Mouse (Mus musculus): ENCODE measurements around the gene Usp25.

Gene Usp25

GRCm38 (mm10) chr16:77028687-77029417, 15.3 kb downstream of the Usp25 start:
- in situ Hi-C loops (cut with MboI; ENCODE audit: unreplicated experiment in 2 of 2): no loop called here

DNA sequence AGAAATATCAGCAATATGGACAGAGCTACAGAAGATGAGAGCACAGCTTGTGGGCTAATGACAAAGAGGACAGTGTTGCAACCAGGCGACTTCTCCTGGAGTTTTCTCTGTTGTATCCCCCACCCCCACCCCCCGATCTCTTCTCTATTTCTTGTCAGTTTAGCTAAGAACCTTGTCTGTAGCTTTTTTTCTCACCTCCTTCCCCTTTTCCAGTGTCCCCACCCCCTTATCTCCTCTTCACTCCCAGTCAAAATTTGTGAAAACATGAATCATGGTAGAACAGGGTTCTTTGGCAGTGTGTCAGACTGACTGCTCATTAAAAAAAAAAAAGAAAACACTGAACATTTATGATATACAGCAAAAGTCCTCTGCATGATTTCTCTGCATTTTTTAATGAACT, 16.9 kb downstream of the Usp25 start:
- in situ Hi-C loops (cut with MboI; ENCODE audit: unreplicated experiment in 2 of 2): no loop called here

- in situ Hi-C loops (cut with MboI; ENCODE audit: unreplicated experiment in 2 of 2): no loop called here
Observed at GRCm38 (mm10) chr16:77034329-77034728, 20.8 kb downstream of the Usp25 start.

DNA sequence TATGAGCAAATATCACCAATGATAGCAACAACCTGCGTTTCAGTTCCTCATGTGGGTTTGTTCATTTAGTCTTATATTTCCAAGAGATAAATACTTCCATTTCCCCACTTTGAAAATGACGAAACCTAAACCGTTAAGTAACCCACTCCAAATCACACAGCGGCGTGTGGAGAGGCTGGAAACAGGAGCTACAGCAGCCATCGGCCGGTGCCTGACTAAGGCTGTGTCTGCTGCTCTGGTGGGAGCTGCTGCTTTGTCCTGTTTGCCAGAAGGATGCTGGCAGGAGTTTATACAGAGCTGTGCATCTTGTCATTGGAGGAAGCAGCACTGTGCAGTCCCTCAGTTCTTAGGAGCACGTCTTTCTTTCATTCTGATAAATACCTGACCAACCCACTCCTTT, 21.2 kb downstream of the Usp25 start:
- in situ Hi-C loops (cut with MboI; ENCODE audit: unreplicated experiment in 2 of 2): no loop called here

DNA sequence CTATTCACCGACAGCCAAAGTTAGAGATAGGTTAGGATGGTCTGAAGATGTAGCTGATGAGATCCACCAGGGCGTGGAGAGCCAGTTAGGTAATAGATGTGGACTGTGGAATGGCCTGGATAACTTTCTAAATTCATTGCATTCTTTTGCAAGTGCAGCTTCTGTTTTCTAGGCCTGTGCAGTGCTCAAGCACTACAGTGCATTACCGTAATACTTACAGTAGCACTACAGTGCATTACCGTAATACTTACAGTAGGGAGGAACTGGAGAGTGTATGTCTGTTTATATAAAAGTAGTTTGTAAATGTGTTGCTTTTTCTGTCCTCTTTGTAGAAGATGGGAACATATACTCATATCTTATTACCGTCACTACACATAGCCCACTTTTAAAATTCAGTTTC, 28.1 kb downstream of the Usp25 start:
- in situ Hi-C loops (cut with MboI; ENCODE audit: unreplicated experiment in 2 of 2): no loop called here

- in situ Hi-C loops (cut with MboI; ENCODE audit: unreplicated experiment in 2 of 2): no loop called here
Observed at GRCm38 (mm10) chr16:77043499-77043898, 30.0 kb downstream of the Usp25 start.

- in situ Hi-C loops (cut with MboI; ENCODE audit: unreplicated experiment in 2 of 2): no loop called here
Observed at GRCm38 (mm10) chr16:77054184-77054583, 40.7 kb downstream of the Usp25 start.

- in situ Hi-C loops (cut with MboI; ENCODE audit: unreplicated experiment in 2 of 2): no loop called here
Observed at GRCm38 (mm10) chr16:77055519-77056159, 42.1 kb downstream of the Usp25 start.

DNA sequence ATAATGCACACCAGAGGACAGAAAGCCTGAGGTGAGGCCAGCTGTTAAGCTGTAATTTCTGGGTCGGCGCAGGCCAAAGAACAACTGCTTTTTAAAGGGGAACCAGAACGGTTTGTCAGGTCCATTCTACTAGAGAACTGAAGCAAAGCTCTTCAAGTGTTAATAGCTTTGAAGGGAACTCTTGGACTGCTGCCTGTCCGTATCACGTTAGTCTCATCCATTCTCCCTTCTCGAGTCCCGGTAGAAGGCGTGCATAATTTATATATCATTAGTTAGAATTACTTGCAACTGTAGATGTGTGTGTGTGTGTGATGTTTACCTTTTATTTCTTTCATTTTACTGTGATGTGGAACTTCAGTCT, 42.6 kb downstream of the Usp25 start:
- in situ Hi-C loops (cut with MboI; ENCODE audit: unreplicated experiment in 2 of 2): no loop called here

DNA sequence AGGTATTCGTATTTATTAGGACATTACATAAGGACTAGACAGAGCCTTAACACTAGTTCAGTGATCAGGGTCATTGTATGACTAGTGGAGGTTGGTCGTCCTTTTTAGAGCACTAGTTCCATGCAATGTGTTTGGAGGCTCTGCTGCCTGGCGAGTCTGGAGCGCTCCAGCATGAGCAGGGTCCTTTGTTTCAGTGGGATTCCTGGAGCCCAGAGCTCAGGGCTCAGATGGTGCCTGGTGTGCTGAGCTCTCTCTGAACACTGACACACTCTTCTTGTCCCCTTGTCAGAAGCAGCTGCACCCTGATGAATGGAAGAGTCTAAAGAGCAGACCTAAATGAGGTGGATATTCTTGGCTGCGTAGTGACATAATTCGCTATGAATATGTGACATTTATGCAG, 45.1 kb downstream of the Usp25 start:
- in situ Hi-C loops (cut with MboI; ENCODE audit: unreplicated experiment in 2 of 2): no loop called here

GRCm38 (mm10) chr16:77060166-77060565, 46.7 kb downstream of the Usp25 start:
- in situ Hi-C loops (cut with MboI; ENCODE audit: unreplicated experiment in 2 of 2): no loop called here

DNA sequence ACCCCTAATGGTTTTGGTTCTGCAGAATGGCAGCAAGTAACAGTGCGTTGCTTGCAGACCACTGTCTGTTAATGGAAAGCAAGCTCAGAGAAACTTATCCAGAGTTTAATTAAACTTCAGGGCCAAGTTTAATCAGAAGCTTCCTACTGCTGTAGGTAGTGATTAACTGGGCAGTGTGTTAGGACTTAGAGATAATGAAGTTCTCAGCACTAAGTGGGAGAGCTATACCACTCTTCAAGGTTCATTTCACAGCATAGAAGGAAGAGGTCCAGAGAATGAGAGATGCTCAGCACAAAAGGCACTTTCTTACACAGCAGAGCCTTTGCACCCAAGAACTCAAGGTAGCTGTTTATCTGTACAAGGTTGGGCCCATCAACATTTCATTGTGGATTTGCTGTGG, 50.4 kb downstream of the Usp25 start:
- in situ Hi-C loops (cut with MboI; ENCODE audit: unreplicated experiment in 2 of 2): no loop called here

DNA sequence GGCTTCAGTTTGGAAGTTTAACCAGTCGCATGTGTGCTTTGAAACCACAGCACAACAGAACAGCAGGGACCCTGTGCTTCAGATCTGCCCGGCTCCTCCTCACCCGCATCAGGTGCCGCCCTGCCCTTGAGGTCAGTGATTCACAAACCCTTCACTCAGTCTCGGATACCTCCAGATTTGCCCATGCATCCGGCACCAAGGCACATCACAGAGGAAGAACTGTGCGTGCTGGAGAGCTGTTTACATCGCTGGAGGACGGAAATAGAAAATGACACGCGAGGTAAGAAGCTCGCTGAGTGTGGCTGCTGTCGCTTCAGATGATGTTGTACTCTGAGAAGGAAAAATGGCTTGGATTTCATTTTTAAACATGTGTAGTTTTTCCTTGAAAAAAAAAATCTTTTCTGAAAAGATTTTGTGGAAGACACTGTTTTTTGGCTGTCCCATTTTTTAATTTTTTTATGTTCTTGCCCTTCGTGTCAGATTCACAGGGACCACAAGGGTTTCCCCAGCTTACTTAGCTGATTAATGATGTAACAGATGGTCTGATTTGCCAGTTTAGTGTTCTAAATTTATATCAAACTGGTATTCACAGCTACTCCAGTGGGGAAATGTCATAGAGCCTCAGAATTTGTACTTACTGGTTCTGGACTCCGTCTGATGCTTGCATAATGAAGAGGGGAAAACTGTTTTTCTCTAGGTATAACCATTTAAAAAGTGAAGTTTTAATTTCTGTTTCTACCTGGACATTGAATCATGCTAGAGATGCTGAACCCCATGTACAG, 63.6 kb downstream of the Usp25 start:
- in situ Hi-C loops (cut with MboI; ENCODE audit: unreplicated experiment in 2 of 2): no loop called here

GRCm38 (mm10) chr16:77077736-77078005, 64.2 kb downstream of the Usp25 start:
- in situ Hi-C loops (cut with MboI; ENCODE audit: unreplicated experiment in 2 of 2): no loop called here

DNA sequence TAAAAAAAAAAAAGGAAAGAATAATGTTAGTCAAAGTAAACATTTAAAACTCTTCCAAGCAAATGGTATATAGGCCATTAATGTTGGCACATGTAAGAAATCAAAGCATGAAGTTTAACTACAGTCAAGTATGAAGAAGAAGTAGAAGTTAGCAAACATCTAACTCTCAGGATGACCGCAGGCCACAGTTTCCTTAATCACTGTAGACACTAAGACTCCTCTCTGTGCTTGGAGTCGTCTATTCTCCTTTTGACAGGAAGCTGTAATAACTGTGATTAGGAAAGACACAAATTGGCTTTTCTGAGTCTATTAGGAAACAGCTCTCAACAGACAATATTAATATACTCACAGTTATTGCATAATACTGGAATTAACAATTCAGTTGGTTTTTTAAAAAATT, 70.6 kb downstream of the Usp25 start:
- in situ Hi-C loops (cut with MboI; ENCODE audit: unreplicated experiment in 2 of 2): no loop called here

GRCm38 (mm10) chr16:77089806-77090205, 76.3 kb downstream of the Usp25 start:
- in situ Hi-C loops (cut with MboI; ENCODE audit: unreplicated experiment in 2 of 2): no loop called here

DNA sequence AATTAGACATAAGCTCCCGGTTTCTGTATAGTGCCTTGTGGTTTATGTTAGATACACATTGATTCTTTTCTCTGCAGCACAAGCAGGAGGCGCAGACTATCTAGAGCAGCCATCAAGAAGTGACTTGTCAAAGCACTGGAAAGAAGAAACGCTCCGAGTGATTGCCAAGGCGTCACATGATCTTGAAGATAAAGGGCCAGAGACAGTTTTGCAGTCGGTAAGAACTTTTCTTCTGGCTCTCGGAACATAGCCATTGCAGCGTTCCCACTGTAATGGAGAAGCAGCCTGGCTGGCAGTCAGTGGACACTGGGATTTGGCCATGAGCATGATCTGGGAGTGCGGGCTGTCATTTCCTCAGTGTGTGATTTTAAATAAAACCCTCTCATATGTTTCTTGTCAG, 80.0 kb downstream of the Usp25 start:
- in situ Hi-C loops (cut with MboI; ENCODE audit: unreplicated experiment in 2 of 2): no loop called here

DNA sequence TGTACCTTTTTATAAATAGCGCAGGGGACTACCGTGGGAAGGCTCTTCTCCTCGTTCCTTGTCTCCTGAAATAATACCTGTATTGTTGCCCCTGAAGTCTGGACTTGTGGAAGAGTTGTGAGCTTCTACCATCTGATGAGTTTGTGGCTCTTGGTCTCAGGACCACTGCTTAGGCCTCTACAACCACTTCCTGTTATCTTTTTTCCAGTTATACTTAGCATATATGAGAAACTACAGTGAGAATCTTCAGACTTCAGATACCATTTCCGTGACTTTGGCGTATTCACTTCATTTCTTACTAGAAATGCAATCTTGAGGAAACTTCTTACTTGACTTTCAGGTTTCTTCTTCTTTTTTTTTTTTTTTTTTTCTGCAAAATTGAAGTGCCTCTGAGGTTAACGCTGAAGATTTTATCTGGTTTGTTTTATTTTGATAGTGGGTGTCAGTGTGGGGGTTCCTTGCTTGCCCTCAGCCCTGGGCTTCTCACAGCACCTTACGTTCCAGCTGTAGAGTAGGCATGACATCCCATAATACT, 81.6 kb downstream of the Usp25 start:
- in situ Hi-C loops (cut with MboI; ENCODE audit: unreplicated experiment in 2 of 2): no loop called here

DNA sequence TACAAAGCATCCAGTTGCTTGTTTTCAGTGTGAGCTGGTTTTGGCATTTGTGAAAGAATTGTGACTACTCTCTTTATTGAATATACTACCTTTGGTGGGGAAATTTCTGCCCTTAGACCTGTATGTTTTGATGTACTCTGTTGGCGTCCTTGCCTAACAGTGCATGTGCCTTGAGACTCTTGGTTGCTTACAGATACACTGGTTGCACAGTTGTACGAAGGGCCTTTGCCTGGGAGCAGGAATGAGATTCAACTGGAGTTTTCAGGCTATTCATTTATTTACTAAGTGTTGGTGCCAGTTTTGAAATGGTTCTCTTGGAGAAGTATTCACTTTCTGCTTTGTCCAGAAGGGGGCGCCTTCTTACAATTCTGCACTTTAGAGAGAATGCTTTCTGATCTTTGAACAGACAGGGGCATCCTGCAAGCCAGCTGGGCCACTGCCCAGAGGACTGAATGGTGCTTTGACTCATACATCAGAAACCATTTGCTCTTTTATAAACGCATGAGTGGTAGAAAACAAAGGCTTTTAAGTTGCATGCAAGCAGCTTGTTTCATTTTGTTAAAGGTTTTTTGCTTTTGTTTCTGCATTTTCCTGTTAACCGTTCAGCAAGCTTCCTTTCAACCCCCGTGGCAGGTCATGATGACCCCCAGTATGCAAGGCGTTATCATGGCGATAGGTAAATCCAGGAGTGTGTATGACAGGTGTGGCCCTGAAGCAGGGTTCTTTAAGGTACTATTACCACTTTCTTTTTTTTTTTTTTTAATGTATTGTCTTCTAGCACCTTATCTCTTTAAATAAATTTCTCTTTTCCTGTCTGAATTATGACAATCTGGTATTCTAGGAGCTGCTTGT, 85.7 kb downstream of the Usp25 start:
- in situ Hi-C loops (cut with MboI; ENCODE audit: unreplicated experiment in 2 of 2): no loop called here

- in situ Hi-C loops (cut with MboI; ENCODE audit: unreplicated experiment in 2 of 2): no loop called here
Observed at GRCm38 (mm10) chr16:77103637-77104264, 90.2 kb downstream of the Usp25 start.

All from v-Abl transformed pro-B cells (cell line).